Mouse (Mus musculus) CH12.LX (cell line): ENCODE data around the gene Clip3. TPM values are rescaled to one million over a fixed set of nuclear protein-coding genes. Genes with fewer than 3 reads are reported as not detected.

Experiments used
- DNase-seq: peaks from one replicate; pipeline ENCODE4 v3.0.0-alpha.2; 2013; ENCODE audit errors: extremely low read depth
- H3K27ac ChIP-seq: 2 replicates; pipeline ENCODE4 v1.5.1; 2012; ENCODE audit warnings: low read depth, mild to moderate bottlenecking, control low read depth, moderate library complexity; ENCODE audit not compliant: insufficient read depth
- H3K27me3 ChIP-seq: replicated peaks from 2 replicates; pipeline ENCODE3; 2012; ENCODE audit warnings: inconsistent platforms
- H3K36me3 ChIP-seq, 2 experiments: replicated peaks in 1 of 2; 2 replicates each; pipeline versions ENCODE3 to v1.6.1; 2012; ENCODE audit warnings: inconsistent platforms in 1 of 2, low read length in 1 of 2, mild to moderate bottlenecking in 1 of 2, mixed read lengths in 1 of 2, moderate library complexity in 1 of 2; ENCODE audit not compliant: control insufficient read depth in 1 of 2, insufficient read depth in 1 of 2
- H3K4me1 ChIP-seq, 2 experiments: 2 replicates each; pipeline ENCODE4 v1.6.1; 2012; ENCODE audit warnings: inconsistent platforms in 1 of 2, moderate library complexity in 1 of 2; ENCODE audit not compliant: insufficient read depth in 2 of 2, control insufficient read depth in 1 of 2
- H3K4me2 ChIP-seq: 2 replicates; pipeline ENCODE4 v1.6.1; 2012; ENCODE audit warnings: low read depth, mild to moderate bottlenecking, control low read depth; ENCODE audit not compliant: poor library complexity, insufficient read depth, severe bottlenecking
- H3K4me3 ChIP-seq, 3 experiments: fragments of 150-350 bp in 1 of 3; sonication (generic) in 1 of 3; replicated peaks in 1 of 3; 2 replicates each; pipeline versions ENCODE3 to v1.5.1; 2011 to 2012; ENCODE audit warnings: low read depth in 2 of 3, low read length in 2 of 3, mild to moderate bottlenecking in 2 of 3, moderate library complexity in 2 of 3, control low read depth in 1 of 3, improper control_type of control experiment in 1 of 3, inconsistent platforms in 1 of 3, mixed read lengths in 1 of 3; ENCODE audit not compliant: poor library complexity in 1 of 3
- H3K79me2 ChIP-seq: replicated peaks from 2 replicates; pipeline ENCODE4 v1.6.1; 2012; ENCODE audit warnings: mild to moderate bottlenecking, moderate library complexity; ENCODE audit not compliant: control insufficient read depth, poor library complexity, insufficient read depth, severe bottlenecking; ENCODE audit errors: extremely low read depth
- H3K9ac ChIP-seq: 2 replicates; pipeline ENCODE4 v1.6.1; 2012; ENCODE audit warnings: low read depth, mild to moderate bottlenecking, control low read depth, moderate library complexity; ENCODE audit not compliant: insufficient read depth
- H3K9me3 ChIP-seq: replicated peaks from 2 replicates; pipeline ENCODE3; 2012; ENCODE audit warnings: low read length, inconsistent platforms, mixed read lengths
- BHLHE40 ChIP-seq: IDR thresholded peaks from 2 replicates; pipeline ENCODE4 v1.6.1; 2011; ENCODE audit warnings: mild to moderate bottlenecking, low read depth, low read length, improper control_type of control experiment
- E2F4 ChIP-seq: IDR thresholded peaks from 2 replicates; pipeline ENCODE4 v1.6.1; 2011; ENCODE audit warnings: low read depth, low read length, improper control_type of control experiment; ENCODE audit not compliant: insufficient replicate concordance
- ELF1 ChIP-seq: IDR thresholded peaks from 2 replicates; pipeline ENCODE4 v1.6.1; 2014; ENCODE audit warnings: low read depth, mild to moderate bottlenecking, inconsistent platforms, low read length, improper control_type of control experiment
- EP300 ChIP-seq: IDR thresholded peaks from 2 replicates; pipeline ENCODE4 v1.6.1; 2011; ENCODE audit warnings: low read length, improper control_type of control experiment
- ETS1 ChIP-seq: conservative IDR thresholded peaks from 2 replicates; pipeline ENCODE4 v1.6.1; 2012; ENCODE audit warnings: low read depth, mild to moderate bottlenecking, inconsistent platforms, low read length, improper control_type of control experiment, moderate library complexity
- IRF4 ChIP-seq: IDR thresholded peaks from 2 replicates; pipeline ENCODE4 v1.6.1; 2014; ENCODE audit warnings: low read depth, mild to moderate bottlenecking, inconsistent platforms, low read length, improper control_type of control experiment
- JUN ChIP-seq: IDR thresholded peaks from 2 replicates; pipeline ENCODE4 v1.6.1; 2011; ENCODE audit warnings: low read depth, mild to moderate bottlenecking, low read length, improper control_type of control experiment, moderate library complexity; ENCODE audit not compliant: insufficient read depth
- KAT2A ChIP-seq: IDR thresholded peaks from 2 replicates; pipeline ENCODE4 v1.6.1; 2012; ENCODE audit warnings: low read length, improper control_type of control experiment, inconsistent platforms; ENCODE audit not compliant: insufficient replicate concordance
- MXI1 ChIP-seq: IDR thresholded peaks from 2 replicates; pipeline ENCODE4 v1.6.1; 2011; ENCODE audit warnings: mild to moderate bottlenecking, low read depth, low read length, improper control_type of control experiment
- MYC ChIP-seq: IDR thresholded peaks from 2 replicates; pipeline ENCODE4 v1.6.1; 2011; ENCODE audit warnings: low read depth, mild to moderate bottlenecking, improper control_type of control experiment, low read length
- NELFE ChIP-seq: IDR thresholded peaks from 2 replicates; pipeline ENCODE4 v1.6.1; 2011; ENCODE audit warnings: low read depth, low read length, improper control_type of control experiment
- NRF1 ChIP-seq: IDR thresholded peaks from 2 replicates; pipeline ENCODE4 v1.6.1; 2014; ENCODE audit warnings: low read depth, mild to moderate bottlenecking, inconsistent platforms, low read length, improper control_type of control experiment, moderate library complexity
- PAX5 ChIP-seq: IDR thresholded peaks from 2 replicates; pipeline ENCODE4 v1.6.1; 2012; ENCODE audit warnings: low read length, inconsistent platforms, mixed read lengths
- POLR2AphosphoS2 ChIP-seq: IDR thresholded peaks from 2 replicates; pipeline ENCODE4 v1.6.1; 2011; ENCODE audit warnings: low read depth, low read length, improper control_type of control experiment
- RCOR1 ChIP-seq: conservative IDR thresholded peaks from 2 replicates; pipeline ENCODE4 v1.6.1; 2012; ENCODE audit warnings: low read depth, mild to moderate bottlenecking, inconsistent platforms, low read length, improper control_type of control experiment
- SMC3 ChIP-seq: IDR thresholded peaks from 2 replicates; pipeline ENCODE4 v1.6.1; 2011; ENCODE audit warnings: low read depth, low read length, improper control_type of control experiment
- TBP ChIP-seq: conservative IDR thresholded peaks from 2 replicates; pipeline ENCODE4 v1.6.1; 2011; ENCODE audit warnings: low read depth, low read length, improper control_type of control experiment
- TCF12 ChIP-seq: IDR thresholded peaks from 2 replicates; pipeline ENCODE4 v1.6.1; 2014; ENCODE audit warnings: low read depth, mild to moderate bottlenecking, inconsistent platforms, low read length, improper control_type of control experiment
- UBTF ChIP-seq: IDR thresholded peaks from 2 replicates; pipeline ENCODE4 v1.6.1; 2012; ENCODE audit warnings: low read depth, mild to moderate bottlenecking, inconsistent platforms, low read length, improper control_type of control experiment, moderate library complexity
- USF1 ChIP-seq: IDR thresholded peaks from 2 replicates; pipeline ENCODE4 v1.6.1; 2014; ENCODE audit warnings: low read depth, mild to moderate bottlenecking, inconsistent platforms, low read length, improper control_type of control experiment
- USF2 ChIP-seq: conservative IDR thresholded peaks from 2 replicates; pipeline ENCODE4 v1.6.1; 2011; ENCODE audit warnings: low read depth, low read length, improper control_type of control experiment
- ZMIZ1 ChIP-seq: IDR thresholded peaks from 2 replicates; pipeline ENCODE4 v1.6.1; 2012; ENCODE audit warnings: low read depth, mild to moderate bottlenecking, inconsistent platforms, low read length, improper control_type of control experiment
- dilution Hi-C: fragments of 300-500 bp; cut with MboI; formaldehyde crosslinking; loops from 2 replicates; pipeline ENCODE4 v1.14.3; 2020; ENCODE audit warnings: low sequenced_read_pairs; ENCODE audit not compliant: extremely low pct_unique_long_range_greater_than_20kb, extremely low pct_ligation_motif_present
- in situ Hi-C: fragments of 300-500 bp; cut with MboI; formaldehyde crosslinking; loops from 3 replicates; pipeline ENCODE4 v1.14.3; 2019; ENCODE audit warnings: low sequenced_read_pairs, low pct_ligation_motif_present, low pct_unique_long_range_greater_than_20kb, mixed read lengths
- polyA plus RNA-seq: library from polyadenylated mRNA; unstranded; fragments of >175 nt; gene quantifications from 2 replicates; pipeline ENCODE4 v1.2.1, GENCODE M21; 2012; ENCODE audit warnings: low read depth; ENCODE audit not compliant: insufficient read length
- total RNA-seq, 2 experiments: library from RNA; depleted of rRNA; stranded (reverse); fragments of 300-350 nt in 1 of 2; fragments of >200 nt in 1 of 2; gene quantifications; 2 replicates each; pipeline ENCODE4 v1.2.3; 2012 to 2014

The Clip3 gene
- total and polyA plus RNA-seq, 3 experiments = not detected

DNA sequence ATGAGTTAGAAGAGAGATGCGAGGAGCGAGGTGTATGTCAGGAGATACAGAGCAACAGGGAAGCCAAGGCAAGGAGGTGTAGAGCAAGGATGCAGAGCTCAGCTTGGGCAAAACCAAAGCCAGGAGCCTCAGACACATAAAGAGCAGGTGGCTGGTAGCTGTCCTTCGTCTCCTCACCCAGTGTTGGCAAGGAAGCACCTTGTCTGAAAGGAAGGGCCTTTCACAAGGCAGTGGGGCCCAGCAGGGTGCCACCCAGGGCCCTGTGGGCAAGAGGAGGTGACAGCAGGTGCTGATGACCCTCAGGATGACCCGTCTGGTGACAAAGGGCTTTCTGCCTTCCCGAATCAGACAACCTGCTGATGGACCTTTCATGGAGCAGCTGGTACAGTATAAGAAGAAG is 43.0 kb downstream of the Clip3 start:
- no peak for DNase-seq
- H3K9ac ChIP-seq = no peak overlapping the region
- H3K36me3 ChIP-seq = no peaks in the 10 kb centered on the region
- dilution Hi-C loops = no loop called here
- in situ Hi-C loops = no loop called here
- no peak overlapping the region for H3K4me3 ChIP-seq
- H3K9me3 ChIP-seq = no peaks in the 10 kb centered on the region
- TF ChIP-seq TBP = no peak
- TF ChIP-seq MXI1 = no peak
- TF ChIP-seq NRF1 = no peak
- TF ChIP-seq POLR2AphosphoS2 = no peak
- H3K79me2 ChIP-seq = no peaks in the 10 kb centered on the region
- peaks cover 81% of the 10 kb centered on the region for H3K27me3 ChIP-seq
- H3K4me1 ChIP-seq = peaks cover 2 to 4% of the 10 kb centered on the region in 2 experiments; a peak in 2 of 4 replicates
- H3K27ac ChIP-seq = no peak overlapping the region
- H3K4me2 ChIP-seq = no peak overlapping the region

DNA sequence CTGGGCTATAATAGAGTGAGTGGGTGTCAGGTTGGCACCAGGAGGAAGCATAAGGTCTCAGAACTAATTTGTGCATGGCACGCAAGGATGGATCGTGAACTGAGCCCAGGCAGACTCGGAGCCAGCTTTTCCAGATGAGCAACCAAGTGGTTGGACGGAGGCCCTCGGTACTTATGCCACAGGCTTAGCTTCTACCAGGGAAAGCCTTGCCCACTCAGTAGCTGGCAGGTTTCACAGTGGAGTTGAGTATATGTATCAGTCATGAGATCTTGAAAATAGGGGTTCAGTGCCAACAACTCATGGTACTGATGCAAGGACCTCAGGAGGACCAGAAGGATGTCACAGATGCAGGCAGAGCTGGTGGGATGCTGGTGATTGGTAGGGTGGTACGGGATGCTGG is 44.2 kb downstream of the Clip3 start:
- Histone ChIP-seq H3K4me2 (no peak overlapping the region), H3K27ac (no peak overlapping the region), H3K4me3 (no peak overlapping the region), H3K36me3 (no peaks in the 10 kb centered on the region), H3K27me3 (peaks cover 82% of the 10 kb centered on the region), H3K4me1 (peaks cover 2 to 4% of the 10 kb centered on the region in 2 experiments; a peak in 2 of 4 replicates), H3K79me2 (no peaks in the 10 kb centered on the region), H3K9ac (no peak overlapping the region), H3K9me3 (no peaks in the 10 kb centered on the region)
- TF ChIP-seq KAT2A (no peak), E2F4 (no peak), USF2 (no peak), RCOR1 (no peak), JUN (no peak), SMC3 (no peak), TBP (no peak), USF1 (no peak), POLR2AphosphoS2 (no peak), ELF1 (no peak), IRF4 (no peak), BHLHE40 (no peak), PAX5 (no peak), ETS1 (no peak), NELFE (no peak), MYC (no peak), UBTF (no peak), TCF12 (no peak), ZMIZ1 (no peak), EP300 (no peak)
- dilution Hi-C loops = no loop called here
- in situ Hi-C loops = no loop called here
- DNase-seq = no peak
